Mouse (Mus musculus): Measurements from ENCODE around the gene Cxcl13.
"Not testable (repeated sequence)": the region's sequence is repeated elsewhere in the genome, so short reads cannot be mapped to it uniquely, and the experiment has no call there.

Gene Cxcl13

DNA sequence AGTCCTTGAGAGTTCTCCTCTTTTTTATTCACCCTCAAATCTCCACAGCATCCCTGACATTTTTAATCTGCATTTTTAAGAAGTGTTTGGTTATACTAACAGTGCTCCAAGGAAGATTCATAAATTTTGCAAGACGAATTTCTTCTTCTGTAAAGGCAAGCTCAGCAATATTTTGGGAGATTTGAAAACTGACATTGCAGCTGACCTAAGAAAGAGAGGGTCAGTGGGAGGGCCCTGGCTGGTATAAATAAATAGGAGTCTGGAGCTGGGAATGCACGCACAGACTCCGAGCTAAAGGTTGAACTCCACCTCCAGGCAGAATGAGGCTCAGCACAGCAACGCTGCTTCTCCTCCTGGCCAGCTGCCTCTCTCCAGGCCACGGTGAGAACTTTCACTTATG, at the start of gene Cxcl13:
Gene Cxcl13, plus strand, starts transcription at position 301 of the 400 bp plus-strand sequence.
- DNase-seq (ENCODE audit: low spot score in 2 of 2): no peak

DNA sequence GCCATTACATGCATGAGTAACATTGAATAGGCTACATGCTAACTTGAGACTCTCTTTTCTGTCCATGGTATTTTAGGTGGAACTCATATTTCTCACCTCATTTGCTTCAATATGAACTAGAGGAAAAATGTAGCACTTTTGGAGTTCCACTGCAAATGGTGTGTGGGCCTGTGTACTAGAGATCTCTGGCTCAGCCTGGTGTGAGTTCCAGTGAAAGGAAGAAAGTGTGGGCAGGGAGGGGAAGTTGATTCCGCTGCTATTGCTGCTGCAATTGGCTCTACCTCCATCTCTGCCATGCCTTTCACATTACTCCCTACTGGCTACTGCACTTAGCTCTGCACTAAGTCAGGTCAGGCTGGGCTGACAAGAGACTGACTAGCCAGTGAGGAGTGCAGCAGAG, 45.7 kb upstream of the Cxcl13 start:
- DNase-seq (ENCODE audit: low spot score in 2 of 2): no peak

DNA sequence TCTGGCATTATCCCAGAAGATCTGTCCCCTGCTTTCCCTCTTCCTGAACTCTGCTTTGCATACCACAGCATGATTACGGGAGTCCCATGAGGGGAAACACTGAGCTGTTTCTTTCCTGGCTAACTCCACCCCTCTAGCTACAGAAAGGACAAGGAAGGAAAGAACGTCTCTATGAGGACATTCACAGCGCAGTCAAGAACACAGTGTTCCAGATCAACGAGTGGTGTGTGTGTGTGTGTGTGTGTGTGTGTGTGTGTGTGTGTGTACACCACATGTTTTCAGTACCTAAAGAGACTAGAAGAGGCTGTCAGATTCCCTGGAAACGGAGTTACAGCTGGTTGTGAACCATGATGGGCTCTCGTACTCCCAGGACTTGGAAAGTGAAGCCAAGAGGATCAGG, 38.3 kb upstream of the Cxcl13 start:
- DNase-seq (ENCODE audit: low spot score in 2 of 2): no peak

GRCm38 (mm10) chr5:95924023-95924422, 32.7 kb upstream of the Cxcl13 start:
- DNase-seq (ENCODE audit: low spot score in 2 of 2): no peak

- DNase-seq (ENCODE audit: low spot score in 2 of 2): no peak
These were observed 31.4 kb upstream of the Cxcl13 start for GRCm38 (mm10) chr5:95925204-95925930.

DNA sequence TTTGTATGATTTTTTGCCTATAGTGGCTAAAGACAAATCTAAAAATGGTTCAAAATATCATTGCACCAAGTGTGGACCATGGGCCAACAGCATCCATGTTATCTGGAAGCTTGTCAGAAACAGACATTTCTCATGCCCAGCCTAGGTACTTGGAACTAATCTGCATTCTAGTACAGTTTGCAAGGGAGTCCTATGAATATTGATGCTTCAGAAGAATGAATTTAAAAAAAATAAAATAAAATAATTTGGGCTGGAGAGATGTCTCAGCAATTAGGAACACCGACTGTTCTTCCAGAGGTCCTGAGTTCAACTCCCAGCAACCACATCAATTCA, 30.9 kb upstream of the Cxcl13 start:
- no peak for DNase-seq (ENCODE audit: low spot score in 2 of 2)

GRCm38 (mm10) chr5:95935035-95935434, 21.7 kb upstream of the Cxcl13 start:
- DNase-seq (ENCODE audit: low spot score in 2 of 2): no peak

DNA sequence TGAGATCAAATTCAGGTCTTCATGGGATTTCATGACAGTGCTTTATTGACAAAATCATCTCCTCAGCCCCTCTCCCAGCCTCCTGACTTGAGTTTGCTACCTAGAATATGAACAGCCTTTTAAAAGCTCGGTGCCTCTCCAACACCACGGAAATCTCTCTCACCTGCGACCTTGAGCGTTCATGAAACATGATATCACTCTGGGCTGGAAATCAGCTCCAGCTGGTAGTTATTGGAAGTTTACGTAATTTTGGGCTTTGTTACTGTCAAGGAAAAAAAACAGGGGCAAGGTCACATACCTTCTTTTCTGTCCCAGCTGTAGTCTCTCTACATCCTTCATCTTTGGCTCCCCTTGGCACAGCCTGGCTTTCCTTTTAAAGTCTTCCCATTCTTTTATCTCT, 20.7 kb upstream of the Cxcl13 start:
- no peak for DNase-seq (ENCODE audit: low spot score in 2 of 2)

- peak in 1 of 2 experiments; percentile 33 for DNase-seq (ENCODE audit: low spot score in 2 of 2)
These were observed 19.6 kb upstream of the Cxcl13 start for GRCm38 (mm10) chr5:95937129-95937528.

DNA sequence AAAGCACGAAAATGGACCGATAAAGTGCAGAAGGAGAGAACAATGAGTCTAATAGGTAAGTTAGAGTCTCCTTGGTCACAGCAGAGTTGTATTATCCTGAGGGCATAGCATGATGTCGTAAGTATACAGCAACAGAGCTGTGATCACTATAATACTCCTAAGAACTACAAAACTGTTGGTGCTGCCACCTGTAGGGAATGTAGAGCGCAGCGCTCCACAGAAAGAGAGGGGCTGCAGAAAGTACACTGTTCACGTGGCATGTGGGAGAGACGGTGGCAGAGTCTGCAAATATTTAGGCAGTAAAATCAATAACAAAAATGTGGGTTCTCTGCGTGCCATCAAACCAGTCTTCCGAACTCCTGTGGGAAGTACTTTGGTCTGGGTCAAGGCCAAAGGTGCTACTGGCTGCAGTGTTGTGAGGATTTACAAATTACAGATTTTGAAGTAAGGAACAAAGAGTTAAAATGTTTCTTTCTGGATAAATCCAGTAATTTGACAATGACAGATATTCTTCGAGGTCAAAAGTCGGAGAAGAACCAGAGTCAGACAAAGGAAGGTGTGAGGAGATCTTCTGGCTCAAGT, 18.6 kb upstream of the Cxcl13 start:
- no peak for DNase-seq (ENCODE audit: low spot score in 2 of 2)

- no peak for DNase-seq (ENCODE audit: low spot score in 2 of 2)
These were observed 16.0 kb upstream of the Cxcl13 start for GRCm38 (mm10) chr5:95940682-95941221.

DNA sequence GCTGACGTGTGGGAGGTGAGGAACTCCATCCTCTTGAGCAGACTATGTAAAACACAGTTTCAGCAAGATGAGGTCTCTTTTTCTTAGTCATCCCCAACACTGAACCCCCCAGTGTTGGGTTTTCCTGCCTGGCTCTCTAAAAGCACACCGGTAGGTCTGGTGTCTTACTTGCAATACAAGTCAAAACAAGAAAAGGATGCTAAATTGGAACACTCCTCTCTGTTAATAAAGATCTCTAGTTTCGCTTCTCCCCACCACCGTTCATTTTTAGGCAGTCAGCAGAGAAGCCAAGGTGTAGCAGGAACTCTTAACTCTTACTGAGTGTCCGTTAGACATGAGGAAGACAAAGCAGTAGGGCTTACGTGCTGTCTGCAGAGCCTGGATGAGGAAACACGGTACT, 15.2 kb upstream of the Cxcl13 start:
- DNase-seq (ENCODE audit: low spot score in 2 of 2): no peak

- DNase-seq (ENCODE audit: low spot score in 2 of 2): no peak
These were observed 11.6 kb upstream of the Cxcl13 start for GRCm38 (mm10) chr5:95945120-95945519.

DNA sequence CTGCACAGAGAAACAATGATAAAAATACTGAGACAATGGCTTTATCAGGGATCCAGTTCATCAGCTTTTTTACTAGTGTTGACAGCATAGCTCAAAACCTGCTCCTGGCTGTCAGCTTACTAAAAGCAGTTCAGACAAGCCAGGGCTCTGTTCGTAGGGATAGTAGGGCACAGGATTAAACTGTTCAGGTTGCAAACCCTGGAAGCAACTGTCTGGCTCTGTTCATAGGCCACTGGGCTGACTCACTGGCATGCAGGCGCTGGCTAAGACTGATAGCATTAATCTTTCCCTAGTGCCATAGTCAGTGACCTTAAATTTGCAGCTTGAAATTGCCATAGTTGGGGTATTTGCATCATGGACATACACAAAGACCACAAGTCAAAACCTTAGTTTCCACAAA, 10.4 kb upstream of the Cxcl13 start:
- DNase-seq (ENCODE audit: low spot score in 2 of 2): no peak

- no peak for DNase-seq (ENCODE audit: low spot score in 2 of 2)
These were observed 8.1 kb upstream of the Cxcl13 start for GRCm38 (mm10) chr5:95948641-95949040.

GRCm38 (mm10) chr5:95949946-95950701, 6.6 kb upstream of the Cxcl13 start:
- DNase-seq (ENCODE audit: low spot score in 2 of 2): peak in 1 of 2 experiments; percentile 66

DNA sequence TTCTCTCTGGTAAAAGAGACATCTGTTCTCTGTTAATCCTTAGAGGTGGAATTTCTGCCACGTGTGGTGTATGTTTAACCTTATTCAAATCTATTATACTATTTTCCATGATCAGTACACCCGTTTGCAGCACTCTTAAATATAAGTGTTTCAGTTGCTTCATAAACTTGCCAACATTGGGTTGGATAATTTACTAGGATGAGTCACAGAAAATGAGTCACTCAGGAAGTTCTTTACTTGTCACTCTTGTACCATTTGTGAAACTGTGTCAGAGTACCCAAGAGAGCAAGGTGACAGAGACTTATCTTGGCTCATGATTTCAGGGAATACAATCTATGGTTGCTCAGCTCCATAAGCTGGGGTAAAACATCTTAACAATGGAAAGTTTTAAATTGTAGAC, 8.2 kb downstream of the Cxcl13 start:
- DNase-seq (ENCODE audit: low spot score in 2 of 2): no peak

- no peak for DNase-seq (ENCODE audit: low spot score in 2 of 2)
These were observed 9.9 kb downstream of the Cxcl13 start for GRCm38 (mm10) chr5:95966621-95967020.

GRCm38 (mm10) chr5:95970845-95971244, 14.1 kb downstream of the Cxcl13 start:
- peak in 1 of 2 experiments; percentile 52 for DNase-seq (ENCODE audit: low spot score in 2 of 2)

DNA sequence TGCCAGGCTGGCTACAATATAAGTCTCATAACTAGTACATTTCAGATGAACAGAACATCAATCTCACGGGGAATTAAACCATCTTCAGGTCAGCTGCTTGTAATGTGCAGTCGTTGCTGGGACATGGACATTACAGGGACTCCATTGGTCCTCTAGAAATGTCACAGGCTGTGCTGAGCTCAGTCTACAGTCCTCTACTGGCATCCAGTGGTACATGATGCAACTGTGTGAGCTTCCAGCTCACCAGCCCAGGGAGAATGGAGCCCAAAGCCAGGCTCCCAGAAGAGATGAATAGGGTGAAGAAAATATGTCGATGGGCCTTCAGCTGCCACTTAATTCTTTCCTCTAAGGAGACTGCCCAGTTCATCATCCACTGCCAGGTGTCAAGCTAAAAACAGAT, 15.5 kb downstream of the Cxcl13 start:
- no peak for DNase-seq (ENCODE audit: low spot score in 2 of 2)

DNA sequence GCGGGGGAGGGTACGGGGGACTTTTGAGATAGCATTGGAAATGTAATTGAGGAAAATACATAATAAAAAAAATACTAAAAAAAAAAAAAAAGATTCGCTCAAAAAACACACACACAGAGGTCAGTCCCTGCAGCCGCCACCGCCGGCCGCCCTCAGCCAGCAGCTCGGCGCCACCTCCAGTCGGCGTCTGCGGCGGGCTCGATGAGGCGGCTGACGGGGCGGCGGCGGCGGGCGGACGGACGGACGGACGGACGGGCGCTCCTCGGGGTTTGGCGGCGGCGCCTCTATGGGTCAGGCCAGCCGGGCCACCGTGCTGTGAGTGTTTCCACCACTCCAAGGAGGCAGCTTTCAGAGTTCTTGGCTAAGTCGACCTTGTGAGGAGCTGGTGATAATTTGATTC, 17.1 kb downstream of the Cxcl13 start:
- DNase-seq (ENCODE audit: low spot score in 2 of 2): not testable (repeated sequence)

DNA sequence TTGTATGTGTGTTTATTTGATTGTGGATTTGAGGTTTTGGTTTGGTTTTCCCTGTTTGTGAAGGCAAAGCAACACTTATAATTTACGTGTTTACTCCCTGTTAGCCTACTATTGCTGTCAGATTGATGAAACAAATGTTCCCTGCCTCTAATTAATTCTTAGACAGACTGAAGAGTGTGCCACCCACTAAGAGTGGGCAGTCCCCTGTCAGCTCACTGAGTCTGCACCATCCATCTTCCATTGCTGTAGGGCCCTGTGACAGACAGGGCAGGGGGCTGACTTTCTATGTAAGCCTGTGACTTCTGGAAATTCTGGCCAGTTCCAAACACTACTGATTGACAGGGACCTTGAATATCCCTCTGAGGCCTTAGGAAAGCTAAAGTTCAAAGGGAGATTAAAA, 19.5 kb downstream of the Cxcl13 start:
- DNase-seq (ENCODE audit: low spot score in 2 of 2): no peak
